Mouse (Mus musculus) kidney, adult 2 months (tissue): ENCODE measurements around the gene Kif3b. TPM values are rescaled to one million over a fixed set of nuclear protein-coding genes. Genes with fewer than 3 reads are reported as not detected.

Source experiments
- DNase-seq: peaks from one replicate; pipeline ENCODE4 v3.0.0; 2021
- H3K27ac ChIP-seq: fragments of 200-500 bp; 2 replicates; pipeline ENCODE4 v1.5.1; 2012; ENCODE audit warnings: low read depth, low read length, control low read depth, inconsistent platforms; ENCODE audit not compliant: insufficient read depth
- H3K27me3 ChIP-seq: fragments of 200-500 bp; replicated peaks from 2 replicates; pipeline ENCODE4 v1.6.1; 2012; ENCODE audit warnings: mild to moderate bottlenecking, moderate library complexity, low read length, inconsistent platforms; ENCODE audit not compliant: control insufficient read depth, insufficient read depth
- H3K36me3 ChIP-seq: fragments of 200-500 bp; 2 replicates; pipeline ENCODE4 v1.6.1; 2012; ENCODE audit warnings: mild to moderate bottlenecking, moderate library complexity, low read length, inconsistent platforms; ENCODE audit not compliant: control insufficient read depth, insufficient read depth
- H3K4me1 ChIP-seq: fragments of 200-500 bp; 2 replicates; pipeline ENCODE4 v1.6.1; 2011; ENCODE audit warnings: low read length; ENCODE audit not compliant: control insufficient read depth, insufficient read depth
- H3K4me3 ChIP-seq: fragments of 200-500 bp; 2 replicates; pipeline ENCODE4 v1.5.1; 2011; ENCODE audit warnings: mild to moderate bottlenecking, low read depth, low read length, control low read depth; ENCODE audit not compliant: insufficient read depth
- CTCF ChIP-seq: fragments of 200-500 bp; conservative IDR thresholded peaks from 2 replicates; pipeline ENCODE4 v1.5.1; 2011; ENCODE audit warnings: low read depth, mild to moderate bottlenecking, control low read depth, low read length, moderate library complexity, mixed read lengths; ENCODE audit not compliant: insufficient read depth, insufficient read length
- POLR2A ChIP-seq: fragments of 200-500 bp; IDR thresholded peaks from one replicate; pipeline ENCODE4 v1.6.1; 2011; ENCODE audit warnings: low read depth, low read length, control low read depth
- WGBS: fragments of 180-500 bp; shearing (Covaris S2); methylation state at CpG from one replicate; pipeline ENCODE4 v1.1.7; 2018; 5-methylcytosine and 5-hydroxymethylcytosine counted together
- polyA plus RNA-seq: library from polyadenylated mRNA; depleted of rRNA; stranded (reverse); fragments of >200 nt; gene quantifications from 2 replicates; pipeline ENCODE4 v1.2.3, GENCODE M21; 2012

Kif3b gene
- polyA plus RNA-seq, 1 experiment, result 10.9 TPM

GRCm38 (mm10) chr2:153298460-153298859, 7.2 kb downstream of the Kif3b start:
- TF ChIP-seq POLR2A, result no peak
- no peak for TF ChIP-seq CTCF
- no peak for DNase-seq
- Histone ChIP-seq H3K36me3 (no peaks in the 10 kb centered on the region), H3K27me3 (no peaks in the 10 kb centered on the region), H3K27ac (peak overlapping the region; percentile 16; the same call in 1 of the 2 replicates), H3K4me3 (no peak overlapping the region), H3K4me1 (peaks cover 6% of the 10 kb centered on the region; the same call in 1 of the 2 replicates)
- WGBS, result 50% methylated on average over 4 of the region's 4 CpGs

- no peaks in the 10 kb centered on the region for H3K36me3 ChIP-seq
- H3K27ac ChIP-seq, result 0 out of 2 replicates have a peak overlapping the region, but pooled peaks have one; percentile 16
- no peak overlapping the region for H3K4me3 ChIP-seq
- no peaks in the 10 kb centered on the region for H3K27me3 ChIP-seq
- WGBS, result 33% methylated on average over 4 of the region's 4 CpGs
- H3K4me1 ChIP-seq, result peaks cover 6% of the 10 kb centered on the region; the same call in 1 of the 2 replicates
- peak; percentile 29 for DNase-seq
- TF ChIP-seq POLR2A (no peak), CTCF (0 out of 2 replicates have a peak, but pooled peaks have one; percentile 23)
These were observed 7.7 kb downstream of the Kif3b start for GRCm38 (mm10) chr2:153298863-153299262.

GRCm38 (mm10) chr2:153301123-153301522, 9.9 kb downstream of the Kif3b start:
- Histone ChIP-seq H3K4me1 (peaks cover 6% of the 10 kb centered on the region; the same call in 1 of the 2 replicates), H3K4me3 (no peak overlapping the region), H3K27ac (no peak overlapping the region), H3K27me3 (no peaks in the 10 kb centered on the region), H3K36me3 (no peaks in the 10 kb centered on the region)
- no peak for DNase-seq
- TF ChIP-seq POLR2A (no peak), CTCF (no peak)
- WGBS, result 86% methylated on average over 5 of the region's 5 CpGs

GRCm38 (mm10) chr2:153305240-153305639, 14.0 kb downstream of the Kif3b start:
- Histone ChIP-seq H3K4me3 (no peak overlapping the region), H3K4me1 (no peaks in the 10 kb centered on the region; the same call in 1 of the 2 replicates), H3K36me3 (no peaks in the 10 kb centered on the region), H3K27ac (no peak overlapping the region), H3K27me3 (no peaks in the 10 kb centered on the region)
- peak; percentile 39 for DNase-seq
- TF ChIP-seq CTCF (no peak), POLR2A (no peak)
- 56% methylated on average over 6 of the region's 6 CpGs for WGBS

- no peaks in the 10 kb centered on the region for H3K27me3 ChIP-seq
- H3K4me3 ChIP-seq, result no peak overlapping the region
- TF ChIP-seq POLR2A (no peak), CTCF (no peak)
- no peaks in the 10 kb centered on the region; the same call in 1 of the 2 replicates for H3K4me1 ChIP-seq
- 66% methylated on average over 7 of the region's 7 CpGs for WGBS
- no peak overlapping the region for H3K27ac ChIP-seq
- no peaks in the 10 kb centered on the region for H3K36me3 ChIP-seq
- DNase-seq, result no peak
These were observed 17.4 kb downstream of the Kif3b start for GRCm38 (mm10) chr2:153308586-153308985.

GRCm38 (mm10) chr2:153309106-153309505, 17.9 kb downstream of the Kif3b start:
- no peaks in the 10 kb centered on the region for H3K36me3 ChIP-seq
- no peaks in the 10 kb centered on the region for H3K27me3 ChIP-seq
- TF ChIP-seq POLR2A, result no peak
- no peak for TF ChIP-seq CTCF
- no peak overlapping the region for H3K4me3 ChIP-seq
- H3K4me1 ChIP-seq, result no peaks in the 10 kb centered on the region; the same call in 1 of the 2 replicates
- WGBS, result 72% methylated on average over 8 of the region's 8 CpGs
- no peak overlapping the region for H3K27ac ChIP-seq
- DNase-seq, result no peak

GRCm38 (mm10) chr2:153310228-153310627, 19.0 kb downstream of the Kif3b start:
- no peak for DNase-seq
- TF ChIP-seq POLR2A (no peak), CTCF (no peak)
- Histone ChIP-seq H3K27ac (no peak overlapping the region), H3K4me1 (no peaks in the 10 kb centered on the region; the same call in 1 of the 2 replicates), H3K4me3 (no peak overlapping the region), H3K36me3 (no peaks in the 10 kb centered on the region), H3K27me3 (no peaks in the 10 kb centered on the region)
- 72% methylated on average over 6 of the region's 6 CpGs for WGBS

GRCm38 (mm10) chr2:153312884-153313283, 21.7 kb downstream of the Kif3b start:
- no peak overlapping the region for H3K27ac ChIP-seq
- no peaks in the 10 kb centered on the region for H3K36me3 ChIP-seq
- no peaks in the 10 kb centered on the region for H3K27me3 ChIP-seq
- TF ChIP-seq POLR2A (no peak), CTCF (no peak)
- no peak for DNase-seq
- H3K4me1 ChIP-seq, result no peaks in the 10 kb centered on the region; the same call in 1 of the 2 replicates
- no peak overlapping the region for H3K4me3 ChIP-seq
- WGBS, result 90% methylated on average over 9 of the region's 9 CpGs
